Mouse (Mus musculus) gastrocnemius, postnatal 14 days (tissue): ENCODE measurements around the gene Zfp637. TPM values are rescaled to one million over a fixed set of nuclear protein-coding genes. Genes with fewer than 3 reads are reported as not detected.
"Not testable (repeated sequence)": the region's sequence is repeated elsewhere in the genome, so short reads cannot be mapped to it uniquely, and the experiment has no call there.

Experiments
- DNase-seq: peaks from one replicate; pipeline ENCODE4 v3.0.0; 2021; ENCODE audit warnings: mixed read lengths
- intact Hi-C: fragments of 180-260 bp; cut with DNase I; formaldehyde crosslinking; loops from one replicate; pipeline ENCODE4 v1.15.1; 2025; ENCODE audit warnings: low total_unique reads
- long read RNA-seq, 2 experiments: library from polyadenylated mRNA; stranded (forward); transcript quantifications; one replicate each; pipeline ENCODE4 v2.0.0; 2021
- total RNA-seq, 2 experiments: library from RNA; stranded (reverse); gene quantifications; 2 replicates each; pipeline ENCODE4 v1.2.3; 2021

The Zfp637 gene
- 10 to 100 TPM; 27.5 to 30.9 TPM for total RNA-seq
- long read RNA-seq, experiment 1, transcript Zfp637-210 (3 exons, 1,098 nt) = major isoform, 18 of 29 reads
- long read RNA-seq, experiment 1, partial matches to known transcripts = 1 of 29 reads
- long read RNA-seq, experiment 1, other reads (novel, unspliced or antisense) = 3 of 29 reads
- long read RNA-seq, experiment 2, transcript Zfp637-210 (3 exons, 1,098 nt) = major isoform, 11 of 22 reads
- long read RNA-seq, experiment 2, partial matches to known transcripts = 3 of 22 reads
- long read RNA-seq, experiment 2, other reads (novel, unspliced or antisense) = 4 of 22 reads

GRCm38 (mm10) chr6:117840686-117841510 lies at the start of gene Zfp637:
TSS of gene Zfp637 (plus strand) at chr6:117841180.
- peak; percentile 93 for DNase-seq
- intact Hi-C loops = no loop called here

GRCm38 (mm10) chr6:117795251-117795650 lies 45.7 kb upstream of the Zfp637 start:
- no peak for DNase-seq
- intact Hi-C loops = no loop called here

- DNase-seq = no peak
- intact Hi-C loops = no loop called here
These were observed 40.2 kb upstream of the Zfp637 start for GRCm38 (mm10) chr6:117800824-117801223.

GRCm38 (mm10) chr6:117801801-117802200 lies 39.2 kb upstream of the Zfp637 start:
- intact Hi-C loops = no loop called here
- DNase-seq = no peak

GRCm38 (mm10) chr6:117807756-117808155 lies 33.2 kb upstream of the Zfp637 start:
- peak; percentile 23 for DNase-seq
- intact Hi-C loops = no loop called here

- DNase-seq = no peak
- intact Hi-C loops = no loop called here
These were observed 31.2 kb upstream of the Zfp637 start for GRCm38 (mm10) chr6:117809816-117810215.

- intact Hi-C loops = no loop called here
- DNase-seq = no peak
These were observed 30.3 kb upstream of the Zfp637 start for GRCm38 (mm10) chr6:117810717-117811116.

- intact Hi-C loops = no loop called here
- no peak for DNase-seq
These were observed 29.7 kb upstream of the Zfp637 start for GRCm38 (mm10) chr6:117811256-117811655.

GRCm38 (mm10) chr6:117814681-117815080 lies 26.3 kb upstream of the Zfp637 start:
- intact Hi-C loops = no loop called here
- no peak for DNase-seq

GRCm38 (mm10) chr6:117817108-117817541 lies 23.9 kb upstream of the Zfp637 start:
- intact Hi-C loops = no loop called here
- no peak for DNase-seq

GRCm38 (mm10) chr6:117820327-117820726 lies 20.7 kb upstream of the Zfp637 start:
- no peak for DNase-seq
- intact Hi-C loops = loop anchor here (5.0 to 10.0 kb wide), 3 partner anchors 53 to 1046 kb away; no protein-coding TSS in a partner anchor

- DNase-seq = peak; percentile 58
- intact Hi-C loops = loop anchor here (5.0 to 10.0 kb wide), 3 partner anchors 151 to 1051 kb away; partner anchors contain the start of gene Cxcl12
These were observed 15.6 kb upstream of the Zfp637 start for GRCm38 (mm10) chr6:117825369-117825768.

GRCm38 (mm10) chr6:117828273-117828672 lies 12.7 kb upstream of the Zfp637 start:
- intact Hi-C loops = loop anchor here (5.0 to 10.0 kb wide), 3 partner anchors 153 to 1053 kb away; partner anchors contain the start of gene Cxcl12
- peak; percentile 67 for DNase-seq

- intact Hi-C loops = no loop called here
- DNase-seq = no peak
These were observed 553 bp downstream of the Zfp637 start for GRCm38 (mm10) chr6:117841511-117841955.

- no peak for DNase-seq
- intact Hi-C loops = no loop called here
These were observed 3.6 kb downstream of the Zfp637 start for GRCm38 (mm10) chr6:117844597-117844996.

- intact Hi-C loops, DNase-seq: not testable (repeated sequence)
These were observed 5.7 kb downstream of the Zfp637 start for GRCm38 (mm10) chr6:117846671-117847070.

GRCm38 (mm10) chr6:117847772-117848171 lies 6.8 kb downstream of the Zfp637 start:
- intact Hi-C loops = no loop called here

GRCm38 (mm10) chr6:117848577-117848976 lies 7.6 kb downstream of the Zfp637 start:
- DNase-seq = no peak
- intact Hi-C loops = no loop called here

More at GRCm38 (mm10) chr6:117847772-117848171, 6.8 kb downstream of the Zfp637 start:
- no peak for DNase-seq

- intact Hi-C loops = no loop called here
These were observed 10.8 kb downstream of the Zfp637 start for GRCm38 (mm10) chr6:117851747-117852146.

GRCm38 (mm10) chr6:117857990-117858389 lies 17.0 kb downstream of the Zfp637 start:
- intact Hi-C loops = no loop called here
- no peak for DNase-seq

More at GRCm38 (mm10) chr6:117851747-117852146, 10.8 kb downstream of the Zfp637 start:
- DNase-seq = no peak
